Mouse (Mus musculus): Measurements from ENCODE around the gene Rps3. TPM values are rescaled to one million over a fixed set of nuclear protein-coding genes. Genes with fewer than 3 reads are reported as not detected.

Rps3 gene
- polyA plus RNA-seq, 1 experiment from 2014 or later, result 521 TPM

DNA sequence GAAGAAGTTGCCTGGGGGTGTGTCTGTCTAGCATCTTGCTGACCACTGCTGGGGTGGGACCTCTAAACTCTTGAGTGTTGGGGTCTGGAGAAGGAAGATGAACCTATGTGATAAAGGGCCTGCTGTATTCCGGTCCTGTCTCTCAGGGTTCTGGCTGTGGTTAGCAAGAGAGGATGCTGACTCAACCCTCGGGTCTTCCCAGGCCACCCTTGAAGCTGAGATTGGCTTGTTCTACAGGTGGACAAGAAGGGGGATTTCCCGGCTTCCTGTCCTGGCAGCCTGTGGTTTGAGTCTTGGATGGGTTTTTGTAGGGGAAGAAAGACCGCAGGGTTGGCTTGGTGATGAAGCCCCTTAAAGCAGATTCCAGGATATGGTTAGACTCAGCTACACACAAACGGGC lies 54.7 kb downstream of the Rps3 start:
- H3K9me3 ChIP-seq (ENCODE audit: control insufficient read depth, low read length), result no peaks in the 10 kb centered on the region
- peaks cover 5% of the 10 kb centered on the region; the same call in 1 of the 2 replicates for H3K36me3 ChIP-seq (ENCODE audit: control insufficient read depth, insufficient read depth, low read length)
- H3K27me3 ChIP-seq (ENCODE audit: control insufficient read depth, insufficient read depth, low read length), result no peaks in the 10 kb centered on the region
- 90% methylated on average over 5 of the region's 5 CpGs for WGBS
- H3K4me3 ChIP-seq (replicated peaks; ENCODE audit: low read depth, low read length), result no peak overlapping the region
- no peak for DNase-seq
- no peak overlapping the region for H3K9ac ChIP-seq (replicated peaks; ENCODE audit: low read length)
- peaks cover 20% of the 10 kb centered on the region for H3K4me1 ChIP-seq (ENCODE audit: control insufficient read depth, insufficient read depth, low read length)
- ATAC-seq (ENCODE audit: low FRiP score, low TSS enrichment), result no peak
- H3K27ac ChIP-seq (replicated peaks; ENCODE audit: low read depth, low read length), result no peak overlapping the region
- H3K4me2 ChIP-seq (ENCODE audit: low read length), result no peak overlapping the region

DNA sequence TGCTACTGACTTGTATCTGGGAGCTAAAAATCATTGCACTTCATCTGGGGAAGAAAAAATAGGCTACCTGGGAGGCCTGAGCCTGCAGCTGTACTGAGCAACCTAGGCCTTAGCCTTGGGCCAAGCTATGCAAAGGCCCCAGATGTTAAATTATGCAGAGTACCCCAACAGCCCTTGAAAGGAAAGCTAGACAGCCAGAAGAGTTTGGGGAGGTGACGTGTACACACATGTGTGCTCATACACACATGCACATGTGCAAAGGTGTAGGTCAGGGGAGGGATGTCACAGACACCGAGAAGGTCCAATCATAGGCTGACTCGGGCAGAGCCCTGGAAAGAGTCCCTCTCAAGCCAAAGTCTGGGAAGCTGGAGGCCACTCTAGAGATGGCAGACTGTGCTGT lies 55.6 kb downstream of the Rps3 start:
- no peak overlapping the region for H3K4me2 ChIP-seq (ENCODE audit: low read length)
- no peak overlapping the region for H3K9ac ChIP-seq (replicated peaks; ENCODE audit: low read length)
- H3K4me3 ChIP-seq (replicated peaks; ENCODE audit: low read depth, low read length), result no peak overlapping the region
- peaks cover 18% of the 10 kb centered on the region for H3K4me1 ChIP-seq (ENCODE audit: control insufficient read depth, insufficient read depth, low read length)
- WGBS, result 92% methylated on average over 3 of the region's 3 CpGs
- no peaks in the 10 kb centered on the region for H3K27me3 ChIP-seq (ENCODE audit: control insufficient read depth, insufficient read depth, low read length)
- ATAC-seq (ENCODE audit: low FRiP score, low TSS enrichment), result no peak
- 0 out of 2 replicates have a peak, but pooled peaks cover 5% of the 10 kb centered on the region for H3K36me3 ChIP-seq (ENCODE audit: control insufficient read depth, insufficient read depth, low read length)
- H3K27ac ChIP-seq (replicated peaks; ENCODE audit: low read depth, low read length), result no peak overlapping the region
- no peak for DNase-seq
- no peaks in the 10 kb centered on the region for H3K9me3 ChIP-seq (ENCODE audit: control insufficient read depth, low read length)

Other genes with a start within 250 kb of the Rps3 start
- 1.4 and 2.1 TPM in 2 replicates for gene Mogat2, start 245.1 kb downstream of the Rps3 start, polyA plus RNA-seq (2014; fragmentation: Nextera tagmentation; extraction: Ambion mirVana)
- 94.4 and 102 TPM in 2 replicates for gene Map6, start 216.3 kb downstream of the Rps3 start, polyA plus RNA-seq (2014; fragmentation: Nextera tagmentation; extraction: Ambion mirVana)
- gene Serpinh1, start 130.5 kb downstream of the Rps3 start, polyA plus RNA-seq (2014; fragmentation: Nextera tagmentation; extraction: Ambion mirVana), result 61.6 and 89.0 TPM in 2 replicates
- 38.9 and 40.0 TPM in 2 replicates for gene Gdpd5, start 102.3 kb downstream of the Rps3 start, polyA plus RNA-seq (2014; fragmentation: Nextera tagmentation; extraction: Ambion mirVana)
- 10.7 and 11.6 TPM in 2 replicates for gene Klhl35, start 17.7 kb downstream of the Rps3 start, polyA plus RNA-seq (2014; fragmentation: Nextera tagmentation; extraction: Ambion mirVana)
- gene Arrb1, start 51.7 kb upstream of the Rps3 start, polyA plus RNA-seq (2014; fragmentation: Nextera tagmentation; extraction: Ambion mirVana), result 10.3 and 13.3 TPM in 2 replicates
- gene Tpbgl, start 143.4 kb upstream of the Rps3 start, polyA plus RNA-seq (2014; fragmentation: Nextera tagmentation; extraction: Ambion mirVana), result 1.2 and 1.6 TPM in 2 replicates
- 2.5 and 4.7 TPM in 2 replicates for gene Slco2b1, start 227.6 kb upstream of the Rps3 start, polyA plus RNA-seq (2014; fragmentation: Nextera tagmentation; extraction: Ambion mirVana)
- not detected in 2 replicates for gene Olfr520, start 246.5 kb upstream of the Rps3 start, polyA plus RNA-seq (2014; fragmentation: Nextera tagmentation; extraction: Ambion mirVana)

All from midbrain, embryonic 14.5 days (tissue).